Mouse (Mus musculus) limb, embryonic 10.5 days (tissue): ENCODE data around the gene Dydc1. TPM values are rescaled to one million over a fixed set of nuclear protein-coding genes. Genes with fewer than 3 reads are reported as not detected.
A peak's percentile ranks its signal among the peaks of the same experiment; 100 is the strongest.
"Not testable (repeated sequence)": the region's sequence is repeated elsewhere in the genome, so short reads cannot be mapped to it uniquely, and the experiment has no call there.

Experiments
- DNase-seq: peaks from one replicate; pipeline ENCODE4 v3.0.0-alpha.2; 2017; ENCODE audit warnings: low spot score
- H3K27ac ChIP-seq: fragments of 300-500 bp; sonication (generic); 2 replicates; pipeline ENCODE4 v1.5.1; 2016; ENCODE audit warnings: mild to moderate bottlenecking
- H3K27me3 ChIP-seq: fragments of 300-500 bp; sonication (generic); 2 replicates; pipeline ENCODE4 v1.6.1; 2016; ENCODE audit warnings: low read depth, mild to moderate bottlenecking; ENCODE audit not compliant: poor library complexity, severe bottlenecking
- H3K36me3 ChIP-seq: fragments of 300-500 bp; sonication (generic); 2 replicates; pipeline ENCODE4 v1.6.1; 2016; ENCODE audit warnings: mild to moderate bottlenecking, moderate library complexity
- H3K4me1 ChIP-seq: fragments of 300-500 bp; sonication (generic); 2 replicates; pipeline ENCODE4 v1.6.1; 2016
- H3K4me3 ChIP-seq: fragments of 300-500 bp; sonication (generic); 2 replicates; pipeline ENCODE4 v1.5.1; 2016; ENCODE audit warnings: mild to moderate bottlenecking, moderate library complexity
- H3K9me3 ChIP-seq: fragments of 300-500 bp; sonication (generic); replicated peaks from 2 replicates; pipeline ENCODE4 v1.6.1; 2016; ENCODE audit warnings: mild to moderate bottlenecking
- WGBS: fragments of 180-500 bp; shearing (Covaris S2); methylation state at CpG from one replicate; pipeline ENCODE4 v1.1.7; 2016; 5-methylcytosine and 5-hydroxymethylcytosine counted together
- polyA plus RNA-seq: library from polyadenylated mRNA; unstranded; fragments of >200 nt; fragmentation: Nextera tagmentation; extraction: Ambion mirVana; gene quantifications from 2 replicates; pipeline ENCODE4 v1.2.1, GENCODE M21; 2016

Gene Dydc1
- polyA plus RNA-seq: not detected in 2 replicates

DNA sequence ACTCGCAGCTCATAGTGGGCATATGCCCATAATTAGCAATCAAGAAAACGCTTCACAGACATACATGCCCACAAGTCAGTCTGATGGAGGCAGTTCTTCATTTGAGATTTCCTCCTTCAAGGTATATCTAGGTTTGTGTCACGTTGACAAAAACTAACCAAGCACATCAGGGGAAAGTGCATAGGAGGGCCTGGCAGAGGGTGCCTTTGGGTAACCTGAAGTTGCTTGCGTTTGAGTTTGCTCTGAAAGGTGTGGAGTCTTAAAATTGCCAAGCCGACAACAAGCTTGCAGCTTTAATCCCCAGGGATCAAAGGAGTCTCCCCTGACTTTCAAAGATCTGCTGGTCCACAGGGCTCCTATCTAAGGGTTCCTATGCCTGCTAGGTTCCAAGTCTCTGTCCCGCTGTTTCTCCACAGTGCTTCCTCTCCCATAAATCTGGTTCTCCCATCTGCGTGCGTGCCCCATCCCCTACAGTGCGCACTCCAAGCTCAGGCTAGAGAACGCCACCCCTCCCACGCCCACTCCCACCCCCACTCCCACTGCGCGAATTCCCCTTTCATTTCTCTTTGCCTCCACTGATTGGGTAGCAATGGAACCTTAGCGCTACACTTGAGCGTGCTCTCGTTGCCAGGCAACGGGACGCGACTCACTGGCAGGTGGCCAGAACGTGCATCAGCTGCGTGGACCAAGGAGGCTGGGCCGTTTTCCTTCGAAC lies at the start of gene Dydc1:
TSS of gene Dydc1 (plus strand) at position 683 of the 715 bp plus-strand sequence.
- H3K27me3 ChIP-seq: peaks cover 7% of the 10 kb centered on the region; the same call in 1 of the 2 replicates
- no peaks in the 10 kb centered on the region for H3K36me3 ChIP-seq
- peak within 1 kb of the TSS; percentile 49 for H3K4me3 ChIP-seq
- 14% methylated on average over 23 of the region's 23 CpGs for WGBS
- peaks cover 7% of the 10 kb centered on the region for H3K4me1 ChIP-seq
- H3K27ac ChIP-seq: no peak within 1 kb of the TSS
- no peaks in the 10 kb centered on the region for H3K9me3 ChIP-seq
- peak; percentile 67 for DNase-seq

DNA sequence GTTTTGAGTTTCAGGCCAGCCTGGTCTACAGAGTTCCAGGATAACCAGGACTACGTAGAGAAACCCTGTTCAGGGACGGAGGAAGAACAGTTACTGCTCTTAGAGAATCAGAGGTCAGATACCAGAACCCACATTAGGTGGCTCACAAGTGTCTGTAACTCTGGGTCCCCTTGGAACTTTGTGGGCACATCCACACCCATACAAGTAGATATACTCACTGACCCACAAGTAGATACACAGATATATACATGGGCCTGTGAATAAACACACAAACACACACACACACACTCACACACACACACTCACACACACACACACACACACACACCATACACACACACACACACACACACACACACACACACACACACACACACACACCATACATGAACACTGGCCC lies 47.6 kb upstream of the Dydc1 start:
- Histone ChIP-seq H3K27ac (no peak overlapping the region), H3K4me3 (no peak overlapping the region), H3K9me3 (no peaks in the 10 kb centered on the region), H3K4me1 (no peaks in the 10 kb centered on the region), H3K36me3 (no peaks in the 10 kb centered on the region), H3K27me3 (no peaks in the 10 kb centered on the region)
- no peak for DNase-seq
- 85% methylated on average over 2 of the region's 2 CpGs for WGBS

DNA sequence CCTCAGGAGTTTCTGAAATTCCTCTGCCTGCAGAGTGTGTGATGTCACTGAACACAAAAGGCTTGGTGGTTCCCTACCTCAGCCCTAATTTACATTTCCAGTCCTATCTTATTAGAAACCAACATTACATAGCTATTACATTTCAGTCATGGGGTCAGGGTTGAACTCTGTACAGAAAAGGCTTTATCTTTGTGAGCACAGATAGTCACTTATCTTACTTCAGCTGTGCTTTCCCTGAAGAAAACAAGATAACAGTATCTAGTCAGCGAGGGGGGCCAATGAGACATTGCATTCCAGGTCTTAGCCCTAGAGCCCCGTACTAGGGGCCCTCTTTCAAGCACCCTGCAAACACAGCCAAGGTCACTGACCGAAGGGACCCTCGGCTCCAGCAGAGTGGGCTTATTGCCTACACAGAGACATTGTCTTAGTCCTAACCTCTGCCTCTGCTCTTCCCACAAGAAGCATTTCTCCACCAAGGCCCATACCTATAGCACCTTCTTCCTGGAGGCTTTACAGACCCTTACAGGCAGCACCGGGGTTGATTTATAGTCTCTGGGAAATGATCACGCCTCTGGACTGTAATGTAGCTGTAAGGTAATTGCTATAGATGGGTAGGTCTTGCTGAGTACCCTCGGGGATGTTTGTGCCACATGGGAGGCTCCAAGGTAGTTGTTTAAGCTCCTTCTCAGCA lies 47.0 kb upstream of the Dydc1 start:
- Histone ChIP-seq H3K27me3 (no peaks in the 10 kb centered on the region), H3K36me3 (no peaks in the 10 kb centered on the region), H3K4me1 (no peaks in the 10 kb centered on the region), H3K4me3 (no peak overlapping the region), H3K9me3 (no peaks in the 10 kb centered on the region), H3K27ac (no peak overlapping the region)
- WGBS: 73% methylated on average over 7 of the region's 7 CpGs
- DNase-seq: no peak

DNA sequence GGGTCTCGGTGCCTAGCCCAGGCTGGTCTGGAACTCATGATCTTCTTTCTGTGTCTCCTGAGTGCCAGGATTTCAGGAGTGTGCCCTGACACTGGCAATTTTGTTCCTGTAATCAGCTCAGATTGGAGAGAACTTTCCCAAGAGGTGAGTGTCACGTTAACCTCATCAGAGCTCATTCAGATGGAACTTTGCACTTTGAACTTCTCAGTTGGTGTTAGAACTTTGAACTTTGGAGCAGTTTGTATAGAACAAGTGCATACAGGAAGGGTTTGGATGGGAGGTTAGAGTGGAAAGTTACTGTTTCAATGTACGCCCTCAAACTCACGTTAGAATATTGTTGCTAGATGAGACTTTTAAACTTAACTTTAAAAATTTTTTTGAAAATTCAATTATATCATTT lies 43.4 kb upstream of the Dydc1 start:
- DNase-seq: no peak
- H3K4me3 ChIP-seq: no peak overlapping the region
- no peaks in the 10 kb centered on the region for H3K36me3 ChIP-seq
- H3K27me3 ChIP-seq: no peaks in the 10 kb centered on the region
- 72% methylated on average over 4 of the region's 4 CpGs for WGBS
- H3K4me1 ChIP-seq: no peaks in the 10 kb centered on the region
- no peak overlapping the region for H3K27ac ChIP-seq
- H3K9me3 ChIP-seq: no peaks in the 10 kb centered on the region

DNA sequence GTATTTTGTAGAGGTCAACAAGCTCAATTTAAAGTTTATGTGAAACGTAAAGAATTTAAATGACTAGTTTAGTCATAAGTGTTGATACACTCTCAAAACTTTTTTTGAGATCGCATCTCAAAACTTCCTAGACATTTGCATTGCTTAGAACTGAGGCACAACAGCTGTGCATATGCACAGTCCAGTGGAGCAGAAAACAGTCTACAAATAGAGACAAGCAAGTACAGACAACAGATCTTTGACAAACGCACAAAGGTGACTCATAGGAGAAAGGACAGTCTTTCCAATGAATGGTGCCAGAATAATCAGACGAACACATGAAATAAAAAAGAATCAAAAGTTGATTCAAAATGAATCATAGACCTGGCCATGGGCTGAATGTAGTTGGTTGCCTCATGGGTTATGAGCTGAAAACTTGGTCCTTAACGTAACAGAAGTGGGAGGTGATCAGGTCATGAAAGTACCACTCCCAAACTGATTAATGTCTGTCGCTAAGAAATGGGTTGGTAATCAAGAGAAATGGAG lies 41.7 kb upstream of the Dydc1 start:
- Histone ChIP-seq H3K9me3 (no peaks in the 10 kb centered on the region), H3K27ac (no peak overlapping the region), H3K4me1 (no peaks in the 10 kb centered on the region), H3K27me3 (no peaks in the 10 kb centered on the region), H3K4me3 (no peak overlapping the region), H3K36me3 (no peaks in the 10 kb centered on the region)
- no peak for DNase-seq
- WGBS: 93% methylated on average over 6 of the region's 6 CpGs

DNA sequence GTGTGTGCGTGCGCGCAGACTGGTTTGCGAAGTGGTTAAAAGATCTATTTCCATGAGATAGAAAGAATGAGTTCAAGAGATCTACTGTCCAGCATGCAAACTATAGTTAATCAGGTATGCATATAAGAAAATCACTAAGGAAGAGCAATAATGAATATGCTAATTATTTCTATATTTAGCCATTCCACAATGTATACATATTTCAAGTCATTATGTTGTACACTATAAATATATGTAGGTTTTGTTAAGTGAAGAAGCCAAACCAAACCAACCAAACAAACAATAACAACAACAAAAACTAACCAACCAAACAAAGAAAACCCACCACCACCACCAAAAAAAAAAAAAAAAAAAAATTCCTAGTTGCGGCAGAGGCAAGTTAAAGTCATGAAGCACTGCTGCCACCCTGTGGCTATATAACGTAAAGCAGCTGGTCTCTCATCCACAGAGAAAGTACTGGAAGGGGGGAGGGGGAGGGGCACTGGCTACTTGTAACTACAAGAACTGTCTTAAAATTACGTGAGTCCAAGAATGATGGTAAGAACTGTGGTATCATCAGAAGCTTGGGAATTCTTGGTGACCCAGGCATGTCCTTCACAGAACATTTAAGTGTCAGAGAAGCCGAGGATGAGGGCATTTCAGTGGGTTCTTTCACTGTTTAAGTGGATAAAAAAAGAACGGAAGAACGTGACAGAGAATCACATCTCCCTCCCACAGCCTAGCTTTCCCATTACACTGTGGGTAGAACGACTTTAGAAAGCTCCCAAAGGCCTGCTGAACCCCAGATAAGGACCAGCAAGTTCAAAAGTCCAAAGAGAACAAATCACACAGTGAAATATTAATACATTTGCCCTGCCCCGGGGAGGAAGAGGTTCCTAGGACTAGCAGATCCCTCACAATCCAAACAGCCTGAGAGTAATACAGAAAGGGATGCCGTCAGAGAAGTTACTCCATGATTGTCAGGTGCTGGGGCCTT lies 39.3 kb upstream of the Dydc1 start:
- no peaks in the 10 kb centered on the region for H3K4me1 ChIP-seq
- no peaks in the 10 kb centered on the region for H3K9me3 ChIP-seq
- H3K36me3 ChIP-seq: no peaks in the 10 kb centered on the region
- H3K4me3 ChIP-seq: no peak overlapping the region
- WGBS: 62% methylated on average over 13 of the region's 13 CpGs
- no peak overlapping the region for H3K27ac ChIP-seq
- DNase-seq: peak; percentile 80
- no peaks in the 10 kb centered on the region for H3K27me3 ChIP-seq

DNA sequence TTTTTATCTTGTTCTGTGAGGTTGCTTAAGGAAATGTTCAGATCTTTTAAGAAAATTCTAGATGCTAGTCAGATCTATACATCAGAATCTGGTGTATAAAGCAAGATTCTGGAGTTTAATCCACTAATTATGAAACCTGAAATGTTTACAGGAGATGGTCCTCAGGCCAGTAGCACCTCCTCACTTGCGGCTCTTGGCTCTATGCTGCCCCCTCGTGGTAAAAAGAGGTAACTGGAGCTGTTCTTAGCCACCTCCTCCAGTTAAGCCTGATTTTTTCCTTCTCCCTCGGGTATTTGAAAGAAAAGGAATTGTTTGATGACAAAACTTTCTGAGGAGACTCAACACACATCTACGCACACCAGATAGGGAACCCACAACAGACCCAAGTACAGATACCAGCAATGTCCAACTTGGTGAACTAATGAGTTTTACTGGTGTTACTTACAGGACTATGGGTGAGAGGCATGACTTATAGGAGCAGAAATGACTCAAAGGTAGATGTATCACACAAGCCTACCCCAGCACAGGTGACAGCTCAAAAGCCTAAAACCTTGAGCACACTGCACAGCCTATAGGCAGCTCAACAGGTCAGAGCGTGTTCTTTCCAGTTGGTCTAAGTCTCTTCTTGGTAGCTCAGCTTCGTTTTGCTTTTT lies 37.4 kb upstream of the Dydc1 start:
- peak; percentile 71 for DNase-seq
- no peaks in the 10 kb centered on the region for H3K9me3 ChIP-seq
- no peak overlapping the region for H3K27ac ChIP-seq
- no peaks in the 10 kb centered on the region for H3K36me3 ChIP-seq
- H3K27me3 ChIP-seq: no peaks in the 10 kb centered on the region
- WGBS: 36% methylated on average over 6 of the region's 6 CpGs
- H3K4me3 ChIP-seq: no peak overlapping the region
- no peaks in the 10 kb centered on the region for H3K4me1 ChIP-seq

DNA sequence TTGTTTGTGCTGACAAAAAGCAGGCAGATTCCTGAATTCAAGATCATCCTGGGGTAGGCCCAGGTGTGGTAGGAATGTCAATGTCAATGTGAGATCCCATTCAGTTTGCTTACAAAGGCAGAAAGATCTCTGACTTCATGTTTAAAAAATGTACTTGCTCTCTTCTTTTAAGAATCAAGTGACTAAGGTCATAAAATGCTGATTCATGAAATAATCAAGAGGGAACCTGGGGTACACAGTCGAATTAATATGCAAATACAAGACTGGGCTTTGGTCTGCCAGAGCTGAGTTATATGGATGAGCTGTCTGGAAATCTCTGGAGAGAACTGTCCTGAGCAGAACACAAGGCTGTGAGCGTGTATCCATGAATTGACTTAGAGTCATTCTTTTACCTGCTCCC lies 25.3 kb upstream of the Dydc1 start:
- Histone ChIP-seq H3K27me3 (no peaks in the 10 kb centered on the region), H3K36me3 (no peaks in the 10 kb centered on the region), H3K27ac (no peak overlapping the region), H3K4me3 (no peak overlapping the region), H3K9me3 (no peaks in the 10 kb centered on the region), H3K4me1 (no peaks in the 10 kb centered on the region)
- DNase-seq: no peak
- 75% methylated on average over 2 of the region's 2 CpGs for WGBS

DNA sequence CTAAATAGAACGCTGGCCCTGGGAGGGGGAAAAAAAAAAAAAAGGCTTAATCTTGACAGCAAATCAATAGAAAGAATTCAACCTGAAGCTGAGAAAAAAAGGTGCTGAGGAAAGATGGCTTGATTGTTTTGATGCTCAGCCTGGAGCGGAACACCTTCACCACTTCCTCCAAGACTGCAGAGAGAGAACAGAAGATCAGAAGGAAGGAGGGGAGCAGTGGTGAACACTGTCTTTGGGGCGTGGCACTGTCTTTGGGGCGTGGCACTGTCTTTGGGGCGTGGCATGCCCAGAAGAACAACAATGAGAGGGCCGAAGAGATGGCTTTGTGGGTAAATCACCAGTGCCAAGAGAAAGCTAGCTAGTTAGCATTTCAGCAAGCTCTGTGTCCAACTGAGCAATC lies 22.2 kb upstream of the Dydc1 start:
- WGBS: 70% methylated on average over 6 of the region's 6 CpGs

DNA sequence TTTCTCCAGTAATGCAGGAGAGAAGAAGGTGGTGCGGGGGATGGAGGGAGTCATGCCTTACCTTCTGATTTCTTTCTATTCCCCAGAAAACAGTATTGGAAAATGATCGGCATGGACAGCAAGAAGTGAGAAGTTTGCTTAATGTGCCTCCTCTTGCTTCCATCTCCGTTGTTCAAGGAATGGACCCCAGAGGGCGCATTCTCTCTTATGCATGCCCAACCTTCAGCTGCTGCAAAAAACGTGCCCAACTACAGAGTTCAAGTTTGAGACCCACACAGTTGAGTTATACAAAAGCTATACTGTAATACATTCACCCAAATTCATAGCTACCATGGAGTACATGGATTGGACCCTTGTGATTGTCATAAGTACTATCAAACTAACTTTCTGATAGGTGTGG lies 20.2 kb upstream of the Dydc1 start:
- Histone ChIP-seq H3K4me1 (no peaks in the 10 kb centered on the region), H3K27me3 (no peaks in the 10 kb centered on the region), H3K9me3 (no peaks in the 10 kb centered on the region), H3K4me3 (no peak overlapping the region), H3K27ac (no peak overlapping the region), H3K36me3 (no peaks in the 10 kb centered on the region)
- no peak for DNase-seq
- 74% methylated on average over 5 of the region's 5 CpGs for WGBS

More for the DNA sequence above, 22.2 kb upstream of the Dydc1 start:
- Histone ChIP-seq H3K36me3 (no peaks in the 10 kb centered on the region), H3K4me3 (no peak overlapping the region), H3K27ac (no peak overlapping the region), H3K9me3 (no peaks in the 10 kb centered on the region), H3K4me1 (no peaks in the 10 kb centered on the region), H3K27me3 (no peaks in the 10 kb centered on the region)
- no peak for DNase-seq

DNA sequence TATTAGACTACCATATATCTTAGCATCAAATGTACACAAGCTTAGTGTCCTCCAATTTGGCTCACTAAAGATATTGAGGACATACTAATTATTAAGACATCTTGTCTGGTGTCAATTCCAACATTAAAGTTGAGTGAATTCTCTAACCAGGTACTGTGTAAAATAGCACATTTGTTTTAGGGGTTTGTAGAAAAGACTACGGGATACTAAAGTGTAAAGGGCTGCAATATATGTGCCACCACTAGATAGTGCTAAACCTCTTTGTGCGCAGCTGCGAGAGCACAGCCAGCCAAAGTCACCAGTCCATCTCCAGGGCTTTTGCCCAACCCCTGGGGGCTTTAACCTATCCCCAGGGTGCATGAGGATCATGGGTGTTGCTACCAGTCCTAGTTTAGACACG lies 19.5 kb upstream of the Dydc1 start:
- not testable (repeated sequence) for H3K27ac ChIP-seq, H3K36me3 ChIP-seq, DNase-seq, H3K4me3 ChIP-seq, H3K27me3 ChIP-seq, H3K9me3 ChIP-seq, H3K4me1 ChIP-seq
- 86% methylated on average over 3 of the region's 4 CpGs for WGBS

DNA sequence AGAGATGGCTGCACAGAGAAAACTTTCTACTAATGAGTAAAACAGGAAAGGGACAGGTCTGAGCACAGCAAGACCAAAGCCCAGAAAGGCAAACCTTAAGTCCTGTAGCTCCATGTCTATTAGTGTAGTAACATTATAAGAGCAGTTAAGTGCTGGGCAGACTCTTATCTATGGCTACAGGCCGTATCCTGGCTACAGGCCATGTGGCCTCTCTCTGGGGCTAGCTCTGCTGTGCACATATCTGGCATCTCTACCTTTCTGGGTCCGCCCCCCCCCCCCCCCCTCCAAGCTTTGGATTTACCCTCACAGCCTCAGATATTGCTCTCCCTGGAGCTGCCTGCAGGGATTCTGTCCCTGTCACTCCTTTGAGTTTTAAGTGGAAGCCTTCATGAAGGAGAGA lies 7.5 kb upstream of the Dydc1 start:
- 33% methylated on average over 2 of the region's 2 CpGs for WGBS
- H3K27ac ChIP-seq: no peak overlapping the region
- no peaks in the 10 kb centered on the region for H3K27me3 ChIP-seq
- no peaks in the 10 kb centered on the region for H3K4me1 ChIP-seq
- no peak overlapping the region for H3K4me3 ChIP-seq
- H3K9me3 ChIP-seq: no peaks in the 10 kb centered on the region
- no peak for DNase-seq
- no peaks in the 10 kb centered on the region for H3K36me3 ChIP-seq
